Mouse (Mus musculus) liver, embryonic 14.5 days (tissue): ENCODE results near the gene Tatdn3. TPM values are rescaled to one million over a fixed set of nuclear protein-coding genes. Genes with fewer than 3 reads are reported as not detected.
"Not testable (repeated sequence)": the region's sequence is repeated elsewhere in the genome, so short reads cannot be mapped to it uniquely, and the experiment has no call there.

ENCODE experiments used
- ATAC-seq: fragments of 200-750 bp; cut with Nextera tagmentation; 2 replicates; pipeline ENCODE4 v1.8.0; 2017; ENCODE audit warnings: moderate number of reproducible peaks, mild to moderate bottlenecking, moderate library complexity; ENCODE audit not compliant: insufficient read depth
- DNase-seq, 3 experiments: peaks; one replicate each; pipeline ENCODE4 v3.0.0-alpha.2; 2012 to 2013; ENCODE audit warnings: low read depth in 3 of 3, low spot score in 3 of 3
- H3K27ac ChIP-seq: fragments of 300-500 bp; sonication (generic); 2 replicates; pipeline ENCODE4 v1.5.1; 2014; ENCODE audit warnings: moderate library complexity, mild to moderate bottlenecking, control low read depth, inconsistent platforms
- H3K27me3 ChIP-seq: fragments of 300-500 bp; sonication (generic); 2 replicates; pipeline ENCODE4 v1.6.1; 2014; ENCODE audit warnings: mild to moderate bottlenecking, low read length, moderate library complexity; ENCODE audit not compliant: control insufficient read depth, insufficient read depth
- H3K36me3 ChIP-seq: fragments of 300-500 bp; sonication (generic); replicated peaks from 2 replicates; pipeline ENCODE4 v1.6.1; 2014; ENCODE audit warnings: low read depth; ENCODE audit not compliant: control insufficient read depth, insufficient read depth
- H3K4me1 ChIP-seq, 2 experiments: fragments of 200-500 bp in 1 of 2; fragments of 300-500 bp in 1 of 2; sonication (generic) in 1 of 2; replicated peaks; 2 replicates each; pipeline ENCODE4 v1.6.1; 2012 to 2014; ENCODE audit warnings: antibody characterized with exemption in 1 of 2, inconsistent platforms in 1 of 2, low read length in 1 of 2; ENCODE audit not compliant: control insufficient read depth in 2 of 2, insufficient read depth in 2 of 2
- H3K4me2 ChIP-seq: fragments of 300-500 bp; sonication (generic); 2 replicates; pipeline ENCODE4 v1.6.1; 2014; ENCODE audit warnings: low read depth, mild to moderate bottlenecking, control low read depth, moderate library complexity
- H3K4me3 ChIP-seq, 2 experiments: fragments of 200-500 bp in 1 of 2; fragments of 300-500 bp in 1 of 2; sonication (generic) in 1 of 2; 2 replicates each; pipeline ENCODE4 v1.5.1; 2012 to 2014; ENCODE audit warnings: low read depth in 2 of 2, low read length in 2 of 2, mild to moderate bottlenecking in 2 of 2, control low read depth in 1 of 2, inconsistent platforms in 1 of 2, moderate library complexity in 1 of 2; ENCODE audit not compliant: insufficient read depth in 1 of 2
- H3K9ac ChIP-seq: fragments of 300-500 bp; sonication (generic); replicated peaks from 2 replicates; pipeline ENCODE4 v1.6.1; 2014; ENCODE audit warnings: mild to moderate bottlenecking, control low read depth, moderate library complexity
- H3K9me3 ChIP-seq: fragments of 300-500 bp; sonication (generic); 2 replicates; pipeline ENCODE4 v1.6.1; 2016; ENCODE audit warnings: low read length, mixed read lengths; ENCODE audit not compliant: control insufficient read depth
- CTCF ChIP-seq: IDR thresholded peaks from 2 replicates; pipeline ENCODE4 v1.5.1; 2016; ENCODE audit warnings: antibody characterized with exemption, low read depth, control low read depth
- EP300 ChIP-seq: IDR thresholded peaks from 2 replicates; pipeline ENCODE4 v1.6.1; 2016; ENCODE audit warnings: antibody characterized with exemption, low read depth
- WGBS: fragments of 180-500 bp; shearing (Covaris S2); extraction: QIAGEN DNeasy Blood & Tissue Kit; methylation state at CpG from one replicate; pipeline ENCODE4 v1.1.7; 2014; ENCODE audit not compliant: insufficient replicate concordance; 5-methylcytosine and 5-hydroxymethylcytosine counted together
- polyA plus RNA-seq, 2 experiments: library from polyadenylated mRNA; depleted of rRNA in 1 of 2; stranded (reverse) in 1 of 2; unstranded in 1 of 2; fragments of >200 nt; fragmentation: Nextera tagmentation in 1 of 2; extraction: Ambion mirVana in 1 of 2; gene quantifications; 2 replicates each; pipeline versions ENCODE4 v1.2.1 to v1.2.3; 2012 to 2014

The Tatdn3 gene
- polyA plus RNA-seq, 2 experiments: 6.5 to 8.5 TPM

DNA sequence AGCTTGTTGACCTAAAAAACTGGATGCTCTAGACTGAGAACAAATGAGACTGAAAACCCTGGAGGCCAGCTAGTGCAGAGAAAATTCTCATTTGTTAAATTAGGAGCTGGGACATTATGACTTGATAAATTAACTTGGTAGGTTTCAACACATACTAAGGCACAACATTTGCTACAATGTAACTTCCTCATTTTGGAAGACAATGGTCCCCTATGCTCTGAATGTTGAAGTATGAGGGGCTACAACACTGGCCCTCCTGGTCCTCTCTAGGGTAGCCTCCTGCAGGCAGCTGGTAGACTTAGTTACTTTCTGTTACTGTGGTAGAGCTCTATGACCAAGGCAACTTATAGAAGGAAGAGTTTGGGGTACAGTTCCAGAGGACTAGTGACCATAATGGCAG lies 21.4 kb downstream of the Tatdn3 start:
- no peaks in the 10 kb centered on the region for H3K27me3 ChIP-seq
- no peak overlapping the region for H3K9ac ChIP-seq
- H3K4me1 ChIP-seq: peaks cover 0 to 8% of the 10 kb centered on the region in 2 experiments; a peak in 3 of 4 replicates
- no peak overlapping the region for H3K27ac ChIP-seq
- no peak for TF ChIP-seq CTCF
- TF ChIP-seq EP300: no peak
- no peaks in the 10 kb centered on the region for H3K9me3 ChIP-seq
- DNase-seq: no peak
- no peaks in the 10 kb centered on the region for H3K36me3 ChIP-seq
- H3K4me3 ChIP-seq: no peak overlapping the region
- ATAC-seq: no peak
- H3K4me2 ChIP-seq: no peak overlapping the region

DNA sequence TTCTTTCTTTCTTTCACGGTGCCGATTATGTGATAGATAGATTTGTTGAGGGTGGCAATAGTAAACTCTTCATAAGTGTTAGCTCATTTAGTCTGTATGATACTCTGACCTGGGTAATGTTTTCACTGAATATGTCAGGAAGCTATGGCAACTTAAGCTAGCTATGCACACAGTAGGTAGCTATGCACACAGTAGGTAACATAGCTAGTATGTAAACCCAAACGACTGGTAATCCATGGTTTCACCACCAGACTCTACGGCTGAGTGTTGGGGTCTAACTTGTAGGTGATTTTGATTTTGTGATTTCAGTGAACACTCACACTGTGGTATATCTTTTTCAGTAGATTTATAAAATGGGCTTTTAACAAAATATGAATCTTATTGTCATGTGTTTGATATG lies 24.7 kb downstream of the Tatdn3 start:
- DNase-seq (no peak), ATAC-seq (no peak)
- H3K9me3 ChIP-seq: no peaks in the 10 kb centered on the region
- no peaks in the 10 kb centered on the region; a peak in 1 of 4 replicates for H3K4me1 ChIP-seq
- H3K4me2 ChIP-seq: no peak overlapping the region
- H3K4me3 ChIP-seq: no peak overlapping the region
- WGBS: 69% methylated on average over 4 of the region's 4 CpGs
- no peaks in the 10 kb centered on the region for H3K27me3 ChIP-seq
- no peak overlapping the region for H3K9ac ChIP-seq
- H3K27ac ChIP-seq: no peak overlapping the region
- TF ChIP-seq EP300 (no peak), CTCF (no peak)
- no peaks in the 10 kb centered on the region for H3K36me3 ChIP-seq

- Histone ChIP-seq H3K36me3 (no peaks in the 10 kb centered on the region), H3K27me3 (no peaks in the 10 kb centered on the region), H3K4me1 (no peaks in the 10 kb centered on the region), H3K9ac (no peak within 1 kb of the TSS), H3K4me2 (no peak within 1 kb of the TSS), H3K9me3 (no peaks in the 10 kb centered on the region), H3K27ac (no peak within 1 kb of the TSS), H3K4me3 (no peak within 1 kb of the TSS)
- DNase-seq (no peak), ATAC-seq (no peak)
- no peak for TF ChIP-seq EP300
- no peak for TF ChIP-seq CTCF
- WGBS: 56% methylated on average over 6 of the region's 6 CpGs
Observed at GRCm38 (mm10) chr1:191036554-191037334, 26.0 kb downstream of the Tatdn3 start, which contains the start of gene Spata45. TSS of gene Spata45 (plus strand) at chr1:191036639.

GRCm38 (mm10) chr1:191035649-191036048 lies 27.1 kb downstream of the Tatdn3 start:
- DNase-seq: no peak

DNA sequence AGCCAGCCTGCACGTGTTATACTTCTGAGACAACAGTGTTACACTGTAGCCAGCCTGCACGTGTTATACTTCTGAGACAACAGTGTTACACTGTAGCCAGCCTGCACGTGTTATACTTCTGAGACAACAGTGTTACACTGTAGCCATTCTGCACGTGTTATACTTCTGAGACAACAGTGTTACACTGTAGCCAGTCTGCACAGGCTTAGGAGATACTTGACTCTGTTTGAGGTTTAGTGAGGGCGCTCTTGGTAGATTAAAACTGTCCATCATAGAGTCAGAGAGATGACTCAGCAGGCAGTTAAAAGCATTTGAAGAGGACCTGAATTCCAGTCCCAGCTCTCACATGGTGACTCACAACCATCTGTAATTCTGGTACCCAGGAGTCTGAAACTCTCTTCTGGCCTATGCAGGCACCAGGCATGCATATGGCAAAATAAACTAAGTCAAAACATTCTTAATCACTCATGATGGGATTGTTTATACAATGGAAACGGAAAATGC lies 31.8 kb downstream of the Tatdn3 start:
- not testable (repeated sequence) for H3K9me3 ChIP-seq, H3K27ac ChIP-seq, H3K27me3 ChIP-seq, H3K36me3 ChIP-seq, H3K4me1 ChIP-seq, ATAC-seq, H3K4me3 ChIP-seq, H3K4me2 ChIP-seq, H3K9ac ChIP-seq, DNase-seq
- 40% methylated on average over 6 of the region's 6 CpGs for WGBS

More at GRCm38 (mm10) chr1:191035649-191036048, 27.1 kb downstream of the Tatdn3 start:
- no peak for ATAC-seq
- H3K27me3 ChIP-seq: no peaks in the 10 kb centered on the region
- no peak overlapping the region for H3K9ac ChIP-seq
- H3K4me2 ChIP-seq: no peak overlapping the region
- H3K4me1 ChIP-seq: no peaks in the 10 kb centered on the region
- H3K27ac ChIP-seq: no peak overlapping the region
- TF ChIP-seq CTCF (no peak), EP300 (no peak)
- no peak overlapping the region for H3K4me3 ChIP-seq
- no peaks in the 10 kb centered on the region for H3K36me3 ChIP-seq
- 32% methylated on average over 4 of the region's 4 CpGs for WGBS
- H3K9me3 ChIP-seq: no peaks in the 10 kb centered on the region
